Mouse (Mus musculus): ENCODE data around the gene Znhit1. TPM values are rescaled to one million over a fixed set of nuclear protein-coding genes. Genes with fewer than 3 reads are reported as not detected.
A peak's percentile ranks its signal among the peaks of the same experiment; 100 is the strongest.

Znhit1 gene
- total and polyA plus RNA-seq, 3 experiments = 58.4 to 70.1 (median 65.5) TPM

GRCm38 (mm10) chr5:136935905-136936695 lies 51.7 kb downstream of the Znhit1 start:
- no peak for TF ChIP-seq EP300 (IDR thresholded peaks at IDR 0.05; ENCODE audit: insufficient read depth, low read depth, low read length)
- peak; percentile 58 for TF ChIP-seq CTCF (IDR thresholded peaks at IDR 0.05)
- no peak overlapping the region for H3K4me3 ChIP-seq
- WGBS = 67% methylated on average over 7 of the region's 7 CpGs
- no peak overlapping the region for H3K27ac ChIP-seq
- intact Hi-C loops (cut with DNase I) = no loop called here
- no peak for DNase-seq
- no peaks in the 10 kb centered on the region for H3K36me3 ChIP-seq (ENCODE audit: control insufficient read depth, insufficient read depth, low read length)
- no peak overlapping the region for H3K9ac ChIP-seq (ENCODE audit: low read depth, low read length)
- no peaks in the 10 kb centered on the region for H3K79me2 ChIP-seq (replicated peaks; ENCODE audit: control insufficient read depth, insufficient read depth, low read length)
- H3K27me3 ChIP-seq (ENCODE audit: control insufficient read depth, insufficient read depth, low read length) = no peaks in the 10 kb centered on the region
- H3K4me1 ChIP-seq (ENCODE audit: control insufficient read depth, insufficient read depth, low read length) = no peaks in the 10 kb centered on the region

- Histone ChIP-seq H3K4me3 (no peak overlapping the region), H3K79me2 (replicated peaks; ENCODE audit: control insufficient read depth, insufficient read depth, low read length) (no peaks in the 10 kb centered on the region), H3K4me1 (ENCODE audit: control insufficient read depth, insufficient read depth, low read length) (peaks cover 1% of the 10 kb centered on the region; the same call in 1 of the 2 replicates), H3K27ac (no peak overlapping the region), H3K27me3 (ENCODE audit: control insufficient read depth, insufficient read depth, low read length) (no peaks in the 10 kb centered on the region), H3K36me3 (ENCODE audit: control insufficient read depth, insufficient read depth, low read length) (no peaks in the 10 kb centered on the region), H3K9ac (ENCODE audit: low read depth, low read length) (no peak overlapping the region)
- intact Hi-C loops (cut with DNase I) = no loop called here
- DNase-seq = no peak
- 91% methylated on average over 6 of the region's 6 CpGs for WGBS
- TF ChIP-seq POLR2A (IDR thresholded peaks at IDR 0.05; ENCODE audit: insufficient read depth, low read depth, low read length) = no peak
These were observed 53.9 kb downstream of the Znhit1 start for GRCm38 (mm10) chr5:136933930-136934329.

- Histone ChIP-seq H3K27ac (no peak overlapping the region), H3K4me1 (ENCODE audit: control insufficient read depth, insufficient read depth, low read length) (peaks cover 1% of the 10 kb centered on the region; the same call in 1 of the 2 replicates), H3K79me2 (replicated peaks; ENCODE audit: control insufficient read depth, insufficient read depth, low read length) (no peaks in the 10 kb centered on the region), H3K4me3 (no peak overlapping the region), H3K9ac (ENCODE audit: low read depth, low read length) (no peak overlapping the region), H3K36me3 (ENCODE audit: control insufficient read depth, insufficient read depth, low read length) (no peaks in the 10 kb centered on the region), H3K27me3 (ENCODE audit: control insufficient read depth, insufficient read depth, low read length) (no peaks in the 10 kb centered on the region)
- TF ChIP-seq EP300 (IDR thresholded peaks at IDR 0.05; ENCODE audit: insufficient read depth, low read depth, low read length) = no peak
- TF ChIP-seq POLR2A (IDR thresholded peaks at IDR 0.05; ENCODE audit: insufficient read depth, low read depth, low read length) = no peak
- TF ChIP-seq CTCF (IDR thresholded peaks at IDR 0.05) = no peak
- WGBS = 74% methylated on average over 5 of the region's 5 CpGs
- intact Hi-C loops (cut with DNase I) = no loop called here
- DNase-seq = no peak
These were observed 54.9 kb downstream of the Znhit1 start for GRCm38 (mm10) chr5:136932956-136933355.

Small RNAs within 50 kb of the gene (microRNA-seq; reads per million reads assigned to microRNA genes)
- 13.1 to 27.5 reads per million in 2 experiments for gene Mir702

Other genes with a start within 250 kb of the Znhit1 start
- gene Col26a1, start 104.8 kb downstream of the Znhit1 start, total RNA-seq (2021) = under 1 TPM; 0.26 to 0.32 TPM
- 0.61 and 1.3 TPM in 2 replicates for gene Col26a1, start 104.8 kb downstream of the Znhit1 start, polyA plus RNA-seq (2012; rRNA removed)
- 10 to 100 TPM in 1 of 2 experiments, 1 to 10 TPM in 1; 8.7 to 10.9 TPM for gene Ift22, start 79.9 kb downstream of the Znhit1 start, total RNA-seq (2021)
- gene Ift22, start 79.9 kb downstream of the Znhit1 start, polyA plus RNA-seq (2012; rRNA removed) = 7.2 and 7.8 TPM in 2 replicates
- 100 to 1,000 TPM; 176 to 197 TPM for gene Fis1, start 34.7 kb downstream of the Znhit1 start, total RNA-seq (2021)
- 150 and 152 TPM in 2 replicates for gene Fis1, start 34.7 kb downstream of the Znhit1 start, polyA plus RNA-seq (2012; rRNA removed)
- 1 to 10 TPM; 7.3 to 8.7 TPM for gene Cldn15, start 21.4 kb downstream of the Znhit1 start, total RNA-seq (2021)
- gene Cldn15, start 21.4 kb downstream of the Znhit1 start, polyA plus RNA-seq (2012; rRNA removed) = 13.3 and 15.1 TPM in 2 replicates
- gene Plod3, start 1.0 kb downstream of the Znhit1 start, total RNA-seq (2021) = 10 to 100 TPM; 32.0 to 37.1 TPM
- 30.3 and 30.8 TPM in 2 replicates for gene Plod3, start 1.0 kb downstream of the Znhit1 start, polyA plus RNA-seq (2012; rRNA removed)
- gene Vgf, start 38.4 kb upstream of the Znhit1 start, total RNA-seq (2021) = not detected
- 0.06 TPM in 2 replicates for gene Vgf, start 38.4 kb upstream of the Znhit1 start, polyA plus RNA-seq (2012; rRNA removed)
- gene Ap1s1, start 58.1 kb upstream of the Znhit1 start, total RNA-seq (2021) = 10 to 100 TPM; 33.9 to 36.8 TPM
- 23.4 and 38.6 TPM in 2 replicates for gene Ap1s1, start 58.1 kb upstream of the Znhit1 start, polyA plus RNA-seq (2012; rRNA removed)
- 10 to 100 TPM; 24.0 to 29.6 TPM for gene Serpine1, start 84.2 kb upstream of the Znhit1 start, total RNA-seq (2021)
- gene Serpine1, start 84.2 kb upstream of the Znhit1 start, polyA plus RNA-seq (2012; rRNA removed) = 21.9 and 41.8 TPM in 2 replicates
- gene Trim56, start 128.2 kb upstream of the Znhit1 start, total RNA-seq (2021) = 10 to 100 TPM; 19.0 to 22.2 TPM
- 6.9 and 7.5 TPM in 2 replicates for gene Trim56, start 128.2 kb upstream of the Znhit1 start, polyA plus RNA-seq (2012; rRNA removed)
- gene Muc3, start 161.3 kb upstream of the Znhit1 start, total RNA-seq (2021) = not detected
- gene Muc3, start 161.3 kb upstream of the Znhit1 start, polyA plus RNA-seq (2012; rRNA removed) = not detected in 2 replicates
- under 1 TPM; 0.16 to 0.37 TPM for gene Muc3a, start 224.4 kb upstream of the Znhit1 start, total RNA-seq (2021)
- 0.53 and 0.90 TPM in 2 replicates for gene Muc3a, start 224.4 kb upstream of the Znhit1 start, polyA plus RNA-seq (2012; rRNA removed)

All from heart, adult 2 months (tissue).